Mouse (Mus musculus) neural tube, embryonic 10.5 days (tissue): ENCODE results near the gene Cdca5.
"Not testable (repeated sequence)": the region's sequence is repeated elsewhere in the genome, so short reads cannot be mapped to it uniquely, and the experiment has no call there.

Experiments used
- DNase-seq: peaks from one replicate; pipeline ENCODE4 v3.0.0-alpha.2; 2017; ENCODE audit warnings: low spot score; ENCODE audit errors: extremely low spot score

Gene Cdca5

GRCm38 (mm10) chr19:6084478-6085248 is at the start of gene Cdca5, which contains the start of gene Zfpl1:
Gene Cdca5 (plus strand): TSS chr19:6084983.
Gene Zfpl1 (minus strand): TSS chr19:6084956.
- peak; percentile 97 for DNase-seq

GRCm38 (mm10) chr19:6035966-6036585 is 48.7 kb upstream of the Cdca5 start:
- no peak for DNase-seq

GRCm38 (mm10) chr19:6037695-6038094 is 47.1 kb upstream of the Cdca5 start:
- no peak for DNase-seq

GRCm38 (mm10) chr19:6038326-6038725 is 46.5 kb upstream of the Cdca5 start:
- DNase-seq, result no peak

GRCm38 (mm10) chr19:6040002-6040401 is 44.8 kb upstream of the Cdca5 start:
- no peak for DNase-seq

GRCm38 (mm10) chr19:6042293-6042692 is 42.5 kb upstream of the Cdca5 start:
- DNase-seq, result no peak

GRCm38 (mm10) chr19:6044102-6044501 is 40.7 kb upstream of the Cdca5 start:
- DNase-seq, result not testable (repeated sequence)

GRCm38 (mm10) chr19:6045366-6046293 is 39.2 kb upstream of the Cdca5 start:
- DNase-seq, result no peak

- DNase-seq, result peak; percentile 95
Measured at GRCm38 (mm10) chr19:6046294-6047153, 38.3 kb upstream of the Cdca5 start, which contains the start of gene Syvn1. Gene Syvn1 (plus strand): TSS chr19:6046576.

- no peak for DNase-seq
Measured at GRCm38 (mm10) chr19:6047154-6047898, 37.5 kb upstream of the Cdca5 start.

GRCm38 (mm10) chr19:6047899-6048166 is 37.0 kb upstream of the Cdca5 start:
- DNase-seq, result no peak

GRCm38 (mm10) chr19:6048681-6049410 is 35.9 kb upstream of the Cdca5 start:
- no peak for DNase-seq

- DNase-seq, result no peak
Measured at GRCm38 (mm10) chr19:6052516-6052915, 32.3 kb upstream of the Cdca5 start.

GRCm38 (mm10) chr19:6054296-6054695 is 30.5 kb upstream of the Cdca5 start:
- DNase-seq, result no peak

- DNase-seq, result no peak
Measured at GRCm38 (mm10) chr19:6056696-6057095, 28.1 kb upstream of the Cdca5 start.

- peak; percentile 98 for DNase-seq
Measured at GRCm38 (mm10) chr19:6057313-6058096, 27.3 kb upstream of the Cdca5 start, which contains the start of the genes Mrpl49 and Fau. Gene Mrpl49 (minus strand): TSS chr19:6057785. Gene Fau (plus strand): TSS chr19:6057844.

GRCm38 (mm10) chr19:6058513-6058912 is 26.3 kb upstream of the Cdca5 start:
- no peak for DNase-seq

- DNase-seq, result no peak
Measured at GRCm38 (mm10) chr19:6058966-6059365, 25.8 kb upstream of the Cdca5 start.
